Mouse (Mus musculus) kidney, postnatal 14 days (tissue): Measurements from ENCODE around the gene Vamp4.
A peak's percentile ranks its signal among the peaks of the same experiment; 100 is the strongest.
"Not testable (repeated sequence)": the region's sequence is repeated elsewhere in the genome, so short reads cannot be mapped to it uniquely, and the experiment has no call there.

ENCODE experiments used
- DNase-seq: peaks from one replicate; pipeline ENCODE4 v3.0.0; 2022; ENCODE audit warnings: mixed read lengths

The Vamp4 gene

DNA sequence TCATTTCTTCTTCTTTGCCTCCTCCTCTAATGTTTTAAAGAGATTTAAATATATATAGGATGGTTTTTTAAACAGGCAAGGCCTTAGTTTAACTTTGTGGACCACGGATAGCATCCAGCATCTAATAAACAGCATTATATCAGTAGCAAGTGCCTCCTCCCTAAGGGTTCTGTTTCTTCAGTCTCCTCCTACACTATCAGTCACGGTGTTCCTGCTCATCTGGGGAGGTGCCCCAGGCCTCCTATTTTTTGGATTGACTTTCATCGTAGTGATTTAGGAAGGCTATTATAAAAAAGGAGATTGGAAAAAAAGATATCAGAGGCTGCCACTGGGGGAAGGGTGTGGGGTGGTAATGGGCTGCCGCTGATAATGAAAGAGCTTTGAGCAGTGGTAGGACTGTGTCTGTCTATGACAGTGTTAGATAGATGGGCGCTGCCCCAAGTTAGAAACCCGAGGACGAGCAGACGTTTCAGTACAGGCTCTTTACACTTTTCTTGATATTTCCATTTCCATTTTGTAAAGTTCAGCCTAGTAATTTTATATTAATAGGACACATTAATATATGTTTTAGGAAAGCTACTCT is 20.2 kb downstream of the Vamp4 start:
- no peak for DNase-seq

DNA sequence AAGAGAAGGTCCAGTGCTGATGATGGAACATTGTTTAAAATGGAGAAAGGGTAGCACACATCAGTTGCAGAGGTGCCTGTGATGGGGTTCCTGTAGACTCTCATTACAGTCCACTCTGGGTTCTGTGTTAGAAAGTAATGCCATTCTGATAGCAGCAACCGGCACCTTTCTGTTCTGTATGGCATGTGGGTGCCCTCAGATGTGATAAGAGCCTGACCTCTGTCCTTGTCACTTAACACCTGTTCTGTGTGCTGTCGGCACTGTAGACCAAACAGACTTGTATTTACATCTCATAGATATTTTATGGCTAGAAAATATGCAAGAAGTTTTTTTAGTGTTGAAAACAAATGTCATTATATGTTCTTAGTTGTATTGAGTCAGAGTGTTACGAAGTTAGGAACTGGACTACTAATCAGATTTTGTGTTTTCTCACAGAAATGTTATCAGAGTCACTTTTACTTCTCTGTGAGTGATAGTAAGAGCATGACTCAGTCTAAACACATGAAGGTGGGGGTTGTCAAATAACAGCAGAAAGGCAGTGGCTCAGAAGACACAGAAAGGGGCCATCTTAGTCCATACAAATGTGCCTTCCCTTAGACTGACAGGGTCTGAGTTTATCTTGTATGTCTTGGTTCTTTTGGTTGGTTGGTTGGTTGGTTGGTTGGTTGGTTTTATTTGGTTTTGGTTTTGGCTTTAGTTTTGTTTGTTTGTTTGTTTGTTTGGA is 27.2 kb downstream of the Vamp4 start:
- no peak for DNase-seq

DNA sequence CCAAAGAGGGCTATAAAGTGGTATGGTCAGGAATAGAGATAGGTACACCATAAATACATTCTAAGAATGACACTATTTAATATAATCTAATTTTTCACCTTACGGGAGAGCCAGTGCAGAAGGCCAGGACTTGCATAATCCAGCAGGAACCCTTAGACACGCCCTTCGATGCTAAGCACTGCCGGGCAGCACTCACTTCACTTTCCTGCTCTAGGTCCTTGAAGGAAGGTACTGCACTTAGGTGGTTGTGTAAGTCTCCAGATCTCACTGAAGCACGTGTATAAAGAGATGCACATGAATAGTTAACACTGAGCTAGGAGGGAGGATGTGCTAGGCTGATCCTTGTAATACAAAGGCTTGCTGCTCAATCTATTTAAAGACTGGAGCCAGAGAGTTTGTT is 29.3 kb downstream of the Vamp4 start:
- no peak for DNase-seq

DNA sequence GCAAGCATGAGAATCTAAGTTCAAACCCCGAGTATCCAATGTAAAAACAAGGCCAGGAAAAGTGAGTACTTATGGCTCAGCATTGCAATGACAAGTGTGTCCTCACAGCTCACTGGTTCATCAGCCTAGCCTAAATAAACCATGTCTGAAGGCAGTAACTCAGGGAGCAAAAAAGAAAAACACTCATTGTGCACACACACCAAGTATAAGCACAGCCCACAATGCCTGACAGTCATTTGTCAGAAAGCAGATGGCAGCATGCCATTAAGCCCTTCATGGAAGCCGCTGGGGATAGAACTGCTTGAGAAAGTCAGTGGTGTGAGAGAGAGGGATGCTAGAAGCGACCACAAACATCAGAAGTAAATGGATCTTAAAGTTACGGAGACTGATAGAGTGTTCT is 31.0 kb downstream of the Vamp4 start:
- no peak for DNase-seq

DNA sequence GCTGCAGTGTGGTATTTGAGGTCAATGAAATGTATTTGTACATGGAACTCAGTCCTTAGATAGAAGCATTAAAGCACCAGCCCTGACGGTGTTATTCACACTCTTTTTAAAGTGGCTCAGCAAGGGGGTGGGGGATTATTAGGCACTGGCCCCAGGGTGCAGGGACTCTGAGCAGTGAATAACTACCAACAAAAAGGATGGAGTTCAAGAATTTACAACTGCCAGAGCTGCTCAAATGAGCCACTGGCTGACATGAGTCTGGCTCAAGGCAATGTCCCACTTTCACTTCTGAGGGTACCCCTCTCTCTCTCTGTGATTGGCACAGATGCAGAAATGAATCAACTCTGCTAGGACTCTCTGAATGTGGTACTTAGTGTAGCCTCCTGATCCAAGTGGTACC is 37.8 kb downstream of the Vamp4 start:
- no peak for DNase-seq

DNA sequence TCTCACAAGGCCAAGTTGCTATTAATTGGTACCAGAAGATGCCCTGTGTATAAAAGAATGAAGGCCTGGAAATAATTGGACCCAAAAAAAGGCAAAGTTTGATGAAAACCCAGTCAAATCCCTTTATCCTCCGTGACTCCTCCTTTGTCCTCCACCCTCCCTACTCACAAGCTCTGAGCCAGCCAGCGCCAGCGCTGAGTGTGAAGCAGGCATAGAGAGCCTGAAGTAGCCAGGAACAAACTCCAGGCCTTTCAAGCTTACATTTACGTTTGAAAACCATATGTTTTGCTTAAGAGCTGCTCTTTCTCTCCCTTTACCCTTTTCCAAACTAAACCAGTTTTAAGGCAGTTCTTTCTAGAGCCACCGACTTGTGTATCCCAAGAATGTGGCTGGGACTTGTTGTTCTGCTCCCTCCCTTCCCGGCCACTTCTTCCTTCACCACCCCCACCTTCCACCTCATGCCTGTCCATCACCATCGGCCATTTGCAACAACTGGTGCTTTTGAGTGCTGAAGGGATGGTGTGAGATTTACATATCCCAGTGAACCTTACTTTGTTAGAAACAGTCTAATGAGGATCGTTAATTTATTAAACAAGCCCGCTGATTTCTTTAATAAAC is 39.4 kb downstream of the Vamp4 start:
- DNase-seq, result no peak

DNA sequence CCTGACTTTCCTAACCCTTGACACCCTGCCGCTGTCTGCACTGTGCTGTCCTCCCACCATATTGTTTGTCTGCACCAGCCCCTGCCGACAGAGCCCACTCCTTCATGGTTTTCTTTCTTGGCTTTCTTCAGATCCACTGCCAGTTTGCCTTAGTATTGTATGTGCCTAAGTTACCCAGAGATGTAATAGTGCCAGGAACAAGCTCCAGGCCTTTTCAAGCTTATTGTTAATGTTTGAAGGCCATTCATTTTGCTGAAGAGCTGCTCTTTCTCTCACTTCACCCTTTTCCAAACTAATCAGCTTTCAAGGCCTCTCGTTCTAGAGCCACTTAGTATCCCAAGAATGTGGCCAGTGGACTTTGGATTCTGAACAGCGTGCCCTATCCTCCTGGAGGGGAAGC is 40.9 kb downstream of the Vamp4 start:
- no peak for DNase-seq

DNA sequence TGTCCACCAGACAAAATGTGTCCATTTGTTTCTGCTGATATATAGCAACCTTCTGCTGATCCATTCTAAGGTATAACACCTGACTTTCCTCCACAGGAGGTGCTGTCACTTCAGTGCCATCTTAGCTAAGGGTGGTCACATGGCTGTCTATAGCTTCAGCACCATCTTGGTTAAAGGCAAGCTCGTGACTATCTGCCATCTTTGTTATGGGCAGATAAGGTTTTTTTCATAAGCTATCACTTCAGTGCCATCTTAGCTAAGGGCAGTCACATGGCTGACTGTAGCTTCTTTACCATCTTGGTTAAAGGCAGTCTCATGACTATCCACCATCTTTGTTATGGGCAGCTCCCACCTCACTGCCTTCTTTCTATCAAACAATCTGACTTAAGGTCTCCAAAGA is 45.2 kb downstream of the Vamp4 start:
- DNase-seq, result no peak

DNA sequence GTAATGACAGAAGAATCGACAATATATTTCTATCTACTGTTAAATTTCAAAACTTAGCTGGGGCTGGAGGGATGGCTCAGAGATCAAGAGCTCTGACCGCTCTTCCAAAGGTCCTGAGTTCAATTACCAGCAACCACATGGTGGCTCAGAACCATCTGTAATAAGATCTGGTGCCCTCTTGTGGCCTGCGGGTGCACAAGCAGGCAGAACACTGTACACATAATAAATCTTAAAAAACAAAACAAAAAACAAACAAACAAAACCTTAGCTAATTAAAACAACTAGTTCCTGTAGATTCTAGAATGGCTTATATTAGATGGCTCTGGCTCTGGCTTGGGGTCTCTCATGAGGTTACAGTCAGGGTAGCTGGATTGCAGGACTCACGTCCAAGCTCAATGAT is 50.2 kb downstream of the Vamp4 start:
- DNase-seq, result no peak

DNA sequence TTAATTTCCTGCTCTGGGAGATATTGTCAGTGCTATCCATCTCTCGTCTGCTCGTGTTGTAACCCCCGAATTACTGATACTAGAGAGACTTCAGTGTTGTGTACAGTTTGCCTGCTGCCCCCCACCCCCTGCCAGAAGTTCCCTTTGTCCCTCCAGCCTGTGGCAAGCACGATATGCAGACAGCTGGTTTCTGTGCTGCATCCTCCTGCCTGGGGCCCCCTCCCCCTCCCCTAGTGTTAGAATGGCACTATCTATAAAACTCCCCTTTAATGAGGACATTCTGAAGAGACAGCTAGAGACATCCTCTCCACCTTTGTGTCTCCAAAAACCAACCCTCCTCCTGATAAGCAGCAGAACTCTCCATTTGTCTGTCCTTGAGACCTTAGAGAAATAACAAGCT is 53.6 kb downstream of the Vamp4 start:
- DNase-seq, result no peak

DNA sequence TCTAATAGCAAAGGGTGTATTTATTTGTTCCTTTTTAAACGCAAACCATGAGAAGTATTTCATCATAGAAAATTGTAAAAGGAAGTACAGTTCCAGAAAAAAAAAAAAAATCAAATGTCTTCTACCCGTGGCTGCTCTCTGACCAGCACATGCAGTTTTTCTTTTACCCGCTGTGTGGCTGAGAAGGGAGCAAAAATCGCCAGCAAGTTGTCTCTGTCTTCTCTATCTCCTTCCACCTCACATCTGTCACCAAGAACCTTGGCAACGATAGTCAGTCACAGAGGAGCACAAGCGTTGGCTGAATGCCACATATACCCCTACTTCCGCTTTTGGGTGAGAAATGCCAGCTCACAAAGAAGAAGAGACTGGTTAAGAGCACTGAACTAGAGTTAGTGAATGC is 54.9 kb downstream of the Vamp4 start:
- DNase-seq, result no peak

DNA sequence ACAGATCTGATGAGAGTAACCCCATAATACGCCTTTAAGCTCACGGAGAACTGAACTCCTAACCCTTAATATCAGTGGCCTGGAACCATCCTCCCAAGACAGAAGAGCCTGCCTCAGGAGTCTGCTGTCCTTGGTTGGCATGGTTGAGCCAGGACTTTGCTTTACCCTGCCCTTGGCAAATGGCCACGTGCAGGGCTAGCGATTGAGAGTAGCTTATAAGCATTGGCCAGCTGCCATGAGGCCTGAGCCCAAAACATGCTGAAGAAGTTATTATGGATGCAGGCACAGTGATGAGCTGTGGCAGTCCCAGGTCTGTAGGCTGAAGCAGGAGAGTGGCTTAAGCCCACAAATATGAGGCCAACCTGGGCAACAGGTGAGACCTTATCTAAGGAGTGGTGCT is 57.5 kb downstream of the Vamp4 start:
- DNase-seq, result peak; percentile 56

DNA sequence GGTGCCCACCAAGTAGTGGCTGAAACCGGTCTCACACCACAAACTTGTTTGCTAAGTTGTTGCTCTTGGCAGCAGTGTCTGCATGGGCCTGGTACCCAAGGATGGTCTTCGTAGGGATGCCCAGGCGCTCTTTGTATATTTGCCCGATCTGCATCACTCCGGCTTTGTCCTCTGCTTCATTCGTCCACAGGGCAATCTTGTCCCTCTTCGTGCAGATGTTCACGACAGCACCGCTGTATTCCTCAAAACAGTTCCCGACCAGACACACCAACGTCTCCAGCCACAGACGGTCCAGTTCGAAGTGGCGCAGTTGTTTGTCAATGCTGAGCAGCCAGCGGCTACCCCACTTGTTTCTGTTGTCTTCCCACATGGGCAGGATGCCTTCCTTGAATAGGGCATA is 58.0 kb downstream of the Vamp4 start:
- not testable (repeated sequence) for DNase-seq

DNA sequence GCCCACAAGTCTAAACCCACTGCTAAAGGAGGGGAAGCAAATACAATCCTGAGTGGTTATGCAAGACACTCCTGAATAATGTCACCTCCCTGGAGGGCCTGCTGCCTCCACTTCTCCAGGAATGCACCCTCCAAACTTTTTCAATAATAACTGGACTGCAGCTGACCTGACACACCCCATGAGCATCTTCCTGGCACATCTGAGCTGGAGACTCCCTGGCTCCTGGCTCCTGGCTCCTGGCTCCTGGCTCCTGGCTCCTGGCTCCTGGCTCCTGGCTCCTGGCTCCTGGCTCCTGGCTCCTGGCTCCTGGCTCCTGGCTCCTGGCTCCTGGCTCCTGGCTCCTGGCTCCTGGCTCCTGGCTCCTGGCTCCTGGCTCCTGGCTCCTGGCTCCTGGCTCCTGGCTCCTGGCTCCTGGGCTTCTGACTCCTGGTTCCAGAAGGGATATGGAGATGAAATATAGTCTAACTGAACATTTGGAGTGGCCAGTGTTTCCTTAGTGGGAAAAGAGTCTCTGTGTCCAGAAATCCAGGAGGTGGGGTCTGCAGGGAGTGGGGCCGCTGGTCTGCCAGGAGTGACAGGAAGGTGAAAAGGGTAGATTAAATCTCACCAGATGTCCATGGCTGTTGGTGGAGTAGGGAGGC is 65.1 kb downstream of the Vamp4 start:
- DNase-seq, result not testable (repeated sequence)

DNA sequence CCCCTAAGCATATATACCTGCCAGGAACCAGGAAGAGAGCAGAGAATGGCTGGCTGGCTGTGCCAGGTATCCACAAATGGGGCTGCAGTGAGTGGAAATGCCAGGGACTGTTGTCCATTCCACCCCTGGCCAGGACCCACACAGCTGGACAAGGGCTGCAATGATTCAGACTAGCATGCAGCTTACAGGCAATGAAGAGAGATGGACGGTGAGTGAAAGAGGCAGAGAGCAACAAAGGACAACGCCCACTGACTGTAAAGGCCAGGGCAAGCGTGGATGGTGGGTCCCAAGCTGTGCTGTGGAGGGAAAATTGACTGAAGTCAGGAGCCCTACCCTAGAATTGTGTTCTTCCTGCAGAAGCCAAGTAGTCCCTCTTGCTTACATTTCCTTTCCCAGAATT is 66.2 kb downstream of the Vamp4 start:
- no peak for DNase-seq

DNA sequence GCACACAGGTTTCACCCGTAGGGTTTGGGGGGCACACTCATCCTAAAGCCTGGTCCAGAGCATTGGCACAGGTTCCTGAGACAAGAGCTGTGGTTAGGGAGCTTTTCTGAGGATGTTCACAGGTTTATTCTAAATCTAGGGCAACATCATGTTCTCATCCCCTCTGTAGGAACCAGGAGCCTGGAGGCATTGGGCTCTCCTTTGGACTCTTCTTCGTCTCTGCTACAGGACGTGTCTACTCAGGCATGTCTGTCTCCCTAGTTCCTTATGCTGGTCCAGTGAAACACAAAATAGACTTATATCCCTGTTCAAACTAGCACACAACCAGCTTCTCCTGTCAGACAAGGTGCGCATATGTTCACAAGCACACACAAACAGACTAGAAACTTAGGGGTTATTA is 68.2 kb downstream of the Vamp4 start:
- no peak for DNase-seq

DNA sequence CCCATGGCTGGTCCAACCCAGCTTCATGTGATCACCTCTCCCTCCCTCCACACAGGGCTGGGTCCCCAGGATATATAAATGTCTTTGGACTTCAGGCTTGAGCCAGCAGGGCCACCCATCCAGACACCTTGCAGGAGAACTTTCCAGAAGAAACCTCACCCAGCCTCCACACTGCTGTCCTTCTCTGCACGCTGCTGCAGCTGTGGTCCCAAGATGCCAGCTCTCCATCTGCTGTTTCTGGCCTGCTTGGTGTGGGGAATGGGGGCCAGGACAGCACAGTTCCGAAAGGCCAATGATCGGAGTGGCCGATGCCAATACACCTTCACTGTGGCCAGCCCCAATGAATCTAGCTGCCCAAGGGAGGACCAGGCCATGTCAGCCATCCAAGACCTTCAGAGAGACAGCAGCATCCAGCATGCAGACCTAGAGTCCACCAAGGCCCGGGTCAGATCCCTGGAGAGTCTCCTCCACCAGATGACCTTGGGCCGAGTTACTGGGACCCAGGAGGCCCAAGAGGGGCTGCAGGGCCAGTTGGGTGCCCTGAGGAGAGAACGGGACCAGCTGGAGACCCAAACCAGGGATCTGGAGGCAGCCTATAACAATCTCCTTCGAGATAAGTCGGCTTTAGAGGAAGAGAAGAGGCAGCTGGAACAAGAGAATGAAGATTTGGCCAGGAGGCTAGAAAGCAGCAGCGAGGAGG is 68.9 kb downstream of the Vamp4 start, which contains the start of gene Myoc:
Gene Myoc, plus strand, starts transcription at position 105 of the 700 bp plus-strand sequence.
- DNase-seq, result no peak

DNA sequence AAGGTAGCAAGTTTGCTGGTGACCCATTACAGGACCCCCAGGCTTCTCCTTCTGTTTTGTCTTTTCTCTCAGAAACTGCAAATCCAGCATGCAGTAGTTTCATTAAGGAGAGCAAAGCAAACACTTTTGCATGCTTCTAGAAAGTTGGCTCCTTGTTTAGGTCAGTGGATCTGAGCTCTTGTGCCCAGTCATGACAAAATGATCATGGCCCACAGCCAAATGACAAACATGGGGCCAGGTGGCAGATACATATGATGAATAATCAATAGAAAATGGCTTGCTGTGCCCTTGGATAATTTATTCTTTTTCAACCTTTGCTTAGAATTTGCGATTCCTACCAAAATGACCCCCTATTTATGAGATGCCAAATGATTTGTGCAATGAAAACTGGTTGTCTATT is 69.5 kb downstream of the Vamp4 start:
- no peak for DNase-seq

DNA sequence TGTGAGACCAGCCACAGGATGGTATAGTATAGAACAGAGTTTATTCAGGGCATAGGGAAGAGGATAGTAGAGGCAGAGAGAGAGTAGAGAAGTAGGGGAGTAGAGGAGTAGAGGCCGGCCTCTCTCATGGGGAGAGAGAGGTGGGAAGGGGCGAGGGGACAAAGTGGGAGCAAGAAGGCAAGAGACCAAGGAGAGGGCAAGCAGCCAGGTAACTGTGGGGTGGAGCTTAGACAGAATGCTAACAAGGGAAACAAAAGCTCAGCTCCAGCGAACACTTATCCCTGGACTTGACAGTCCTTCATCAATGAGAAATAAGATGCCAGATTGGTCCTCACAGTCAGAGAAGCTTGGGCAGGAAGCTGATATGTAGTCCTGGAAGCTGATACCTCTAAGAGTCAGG is 72.3 kb downstream of the Vamp4 start:
- DNase-seq, result no peak

DNA sequence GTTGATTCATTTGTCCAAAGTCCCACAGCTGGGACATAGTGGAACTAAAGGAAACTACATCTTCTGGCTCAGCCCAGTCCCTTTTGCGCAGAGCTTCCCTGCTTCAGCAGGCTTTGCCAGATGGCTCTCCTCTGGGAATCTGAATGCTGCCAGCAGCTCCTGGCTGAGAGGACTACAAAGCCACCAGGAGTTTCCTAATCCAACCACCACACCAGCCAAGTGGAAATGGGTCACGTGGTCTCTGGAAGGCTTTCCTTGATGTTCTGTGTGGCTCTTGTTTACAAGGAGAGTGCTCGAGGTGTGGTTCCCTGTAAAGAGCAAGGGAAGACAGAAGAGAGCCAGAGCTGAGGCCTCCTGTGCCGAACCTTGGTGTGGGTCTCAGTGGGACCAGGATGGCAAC is 73.4 kb downstream of the Vamp4 start:
- peak; percentile 24 for DNase-seq

DNA sequence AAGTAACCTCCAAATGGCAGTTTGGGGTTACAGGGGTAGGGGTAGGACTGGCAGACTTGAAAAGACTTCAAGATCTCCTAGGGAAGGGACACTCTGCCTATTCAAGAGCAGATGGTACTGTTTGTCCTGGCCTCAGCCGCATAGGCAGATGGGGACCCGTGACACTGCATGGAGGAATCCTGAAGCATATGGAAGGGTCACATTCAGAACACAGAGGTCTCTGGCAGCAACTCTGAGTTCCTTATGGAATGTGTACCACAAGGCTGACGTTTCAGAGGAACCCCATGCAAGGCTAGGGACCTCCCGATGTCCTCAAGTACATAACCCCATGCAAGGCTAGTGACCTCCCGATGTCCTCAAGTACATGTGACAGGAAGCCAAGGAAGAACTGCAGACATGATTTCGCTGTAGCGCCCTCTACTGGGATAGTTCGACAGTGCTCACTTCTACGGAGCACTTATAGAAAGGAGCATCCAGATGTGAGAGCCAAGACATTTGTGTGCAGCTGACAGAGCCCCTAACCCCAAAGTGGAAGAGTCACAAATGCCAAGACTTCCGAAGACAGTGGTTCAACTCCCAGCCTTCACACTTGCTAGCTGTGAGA is 75.9 kb downstream of the Vamp4 start:
- no peak for DNase-seq

DNA sequence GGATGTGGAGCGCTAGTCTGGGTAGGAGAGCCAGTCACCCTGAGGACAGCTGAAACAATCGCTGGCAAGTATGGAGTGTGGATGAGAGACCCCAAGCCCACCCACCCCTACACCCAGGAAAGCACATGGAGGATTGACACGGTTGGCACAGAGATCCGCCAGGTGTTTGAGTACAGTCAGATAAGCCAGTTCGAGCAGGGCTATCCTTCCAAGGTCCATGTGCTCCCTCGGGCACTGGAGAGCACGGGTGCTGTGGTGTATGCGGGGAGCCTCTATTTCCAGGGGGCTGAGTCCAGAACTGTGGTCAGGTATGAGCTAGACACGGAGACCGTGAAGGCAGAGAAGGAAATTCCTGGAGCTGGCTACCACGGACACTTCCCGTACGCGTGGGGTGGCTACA is 78.1 kb downstream of the Vamp4 start:
- DNase-seq, result no peak
